Mouse (Mus musculus): ENCODE results near the gene Myzap.
"Not testable (repeated sequence)": the region's sequence is repeated elsewhere in the genome, so short reads cannot be mapped to it uniquely, and the experiment has no call there.

Gene Myzap

GRCm38 (mm10) chr9:71591938-71592548, at the start of gene Myzap:
Myzap (minus strand) TSS chr9:71592360.
- peak; percentile 98 for DNase-seq

- DNase-seq = no peak
These were observed 48.3 kb upstream of the Myzap start for GRCm38 (mm10) chr9:71640361-71640927.

GRCm38 (mm10) chr9:71638198-71638597, 46.0 kb upstream of the Myzap start:
- DNase-seq = no peak

GRCm38 (mm10) chr9:71636854-71637253, 44.7 kb upstream of the Myzap start:
- no peak for DNase-seq

- DNase-seq = no peak
These were observed 43.5 kb upstream of the Myzap start for GRCm38 (mm10) chr9:71635627-71636026.

GRCm38 (mm10) chr9:71634916-71635315, 42.8 kb upstream of the Myzap start:
- DNase-seq = no peak

GRCm38 (mm10) chr9:71628921-71629320, 36.8 kb upstream of the Myzap start:
- no peak for DNase-seq

- no peak for DNase-seq
These were observed 36.1 kb upstream of the Myzap start for GRCm38 (mm10) chr9:71628286-71628685.

- no peak for DNase-seq
These were observed 33.8 kb upstream of the Myzap start for GRCm38 (mm10) chr9:71625961-71626360.

- DNase-seq = peak; percentile 75
These were observed 32.8 kb upstream of the Myzap start for GRCm38 (mm10) chr9:71624793-71625495.

GRCm38 (mm10) chr9:71623871-71624569, 31.9 kb upstream of the Myzap start:
- peak; percentile 42 for DNase-seq

GRCm38 (mm10) chr9:71622593-71622992, 30.4 kb upstream of the Myzap start:
- no peak for DNase-seq

GRCm38 (mm10) chr9:71621968-71622367, 29.8 kb upstream of the Myzap start:
- no peak for DNase-seq

- DNase-seq = not testable (repeated sequence)
These were observed 28.0 kb upstream of the Myzap start for GRCm38 (mm10) chr9:71620116-71620515.

GRCm38 (mm10) chr9:71617363-71617762, 25.2 kb upstream of the Myzap start:
- peak; percentile 63 for DNase-seq

GRCm38 (mm10) chr9:71616185-71616584, 24.0 kb upstream of the Myzap start:
- peak; percentile 84 for DNase-seq

GRCm38 (mm10) chr9:71614643-71615042, 22.5 kb upstream of the Myzap start:
- DNase-seq = peak; percentile 68

GRCm38 (mm10) chr9:71612981-71613380, 20.8 kb upstream of the Myzap start:
- DNase-seq = peak; percentile 34

- no peak for DNase-seq
These were observed 19.7 kb upstream of the Myzap start for GRCm38 (mm10) chr9:71611876-71612275.

GRCm38 (mm10) chr9:71609010-71609409, 16.9 kb upstream of the Myzap start:
- no peak for DNase-seq

GRCm38 (mm10) chr9:71606296-71607057, 14.3 kb upstream of the Myzap start:
- DNase-seq = peak; percentile 37

- no peak for DNase-seq
These were observed 12.9 kb upstream of the Myzap start for GRCm38 (mm10) chr9:71604914-71605635.
